Mouse (Mus musculus) forebrain, embryonic 15.5 days (tissue): ENCODE data around the gene 4930558C23Rik. TPM values are rescaled to one million over a fixed set of nuclear protein-coding genes. Genes with fewer than 3 reads are reported as not detected.
A peak's percentile ranks its signal among the peaks of the same experiment; 100 is the strongest.
"Not testable (repeated sequence)": the region's sequence is repeated elsewhere in the genome, so short reads cannot be mapped to it uniquely, and the experiment has no call there.

Source experiments
- ATAC-seq: fragments of 200-750 bp; cut with Nextera tagmentation; replicated peaks from 2 replicates; pipeline ENCODE4 v1.8.0; 2017; ENCODE audit warnings: mild to moderate bottlenecking, moderate TSS enrichment, moderate library complexity
- H3K27ac ChIP-seq: fragments of 300-500 bp; sonication (generic); replicated peaks from 2 replicates; pipeline ENCODE4 v1.5.1; 2015; ENCODE audit warnings: mild to moderate bottlenecking, inconsistent platforms
- H3K27me3 ChIP-seq: fragments of 300-500 bp; sonication (generic); 2 replicates; pipeline ENCODE4 v1.6.1; 2015; ENCODE audit warnings: inconsistent platforms
- H3K36me3 ChIP-seq: fragments of 300-500 bp; sonication (generic); 2 replicates; pipeline ENCODE4 v1.6.1; 2015; ENCODE audit warnings: mild to moderate bottlenecking, inconsistent platforms
- H3K4me1 ChIP-seq: fragments of 300-500 bp; sonication (generic); 2 replicates; pipeline ENCODE4 v1.6.1; 2015; ENCODE audit warnings: inconsistent platforms
- H3K4me2 ChIP-seq: fragments of 300-500 bp; sonication (generic); replicated peaks from 2 replicates; pipeline ENCODE4 v1.6.1; 2015; ENCODE audit warnings: mild to moderate bottlenecking, inconsistent platforms
- H3K4me3 ChIP-seq: fragments of 300-500 bp; sonication (generic); 2 replicates; pipeline ENCODE4 v1.5.1; 2015; ENCODE audit warnings: mild to moderate bottlenecking, inconsistent platforms
- H3K9ac ChIP-seq: fragments of 300-500 bp; sonication (generic); replicated peaks from 2 replicates; pipeline ENCODE4 v1.6.1; 2015; ENCODE audit warnings: mild to moderate bottlenecking, inconsistent platforms
- H3K9me3 ChIP-seq: fragments of 300-500 bp; sonication (generic); 2 replicates; pipeline ENCODE4 v1.6.1; 2016; ENCODE audit warnings: inconsistent platforms
- WGBS: fragments of 180-500 bp; shearing (Covaris S2); methylation state at CpG from one replicate; pipeline ENCODE4 v1.1.7; 2015; ENCODE audit warnings: mixed read lengths; 5-methylcytosine and 5-hydroxymethylcytosine counted together
- polyA plus RNA-seq: library from polyadenylated mRNA; unstranded; fragments of >200 nt; fragmentation: Nextera tagmentation; extraction: Ambion mirVana; gene quantifications from 2 replicates; pipeline ENCODE4 v1.2.1, GENCODE M21; 2015

4930558C23Rik gene
- polyA plus RNA-seq, 1 experiment from 2014 or later = not detected

GRCm38 (mm10) chr3:95360276-95360675 lies 42.4 kb downstream of the 4930558C23Rik start:
- ATAC-seq, H3K9ac ChIP-seq, H3K4me1 ChIP-seq, H3K27me3 ChIP-seq, H3K27ac ChIP-seq, H3K4me3 ChIP-seq, H3K4me2 ChIP-seq, H3K9me3 ChIP-seq, H3K36me3 ChIP-seq: not testable (repeated sequence)
- 87% methylated on average over 3 of the region's 3 CpGs for WGBS

- Histone ChIP-seq H3K4me1 (peaks cover 6% of the 10 kb centered on the region), H3K4me3 (no peak overlapping the region), H3K27ac (no peak overlapping the region), H3K36me3 (peaks cover 12% of the 10 kb centered on the region), H3K4me2 (no peak overlapping the region), H3K9me3 (no peaks in the 10 kb centered on the region), H3K9ac (no peak overlapping the region), H3K27me3 (no peaks in the 10 kb centered on the region)
- 90% methylated on average over 2 of the region's 2 CpGs for WGBS
- no peak for ATAC-seq
Measured at GRCm38 (mm10) chr3:95357746-95358145, 44.9 kb downstream of the 4930558C23Rik start.

GRCm38 (mm10) chr3:95356701-95357449 lies 45.8 kb downstream of the 4930558C23Rik start, which contains the start of gene Setdb1:
Gene Setdb1 (minus strand): TSS chr3:95357202.
- under 1% methylated on average over 31 of the region's 57 CpGs for WGBS
- peak within 1 kb of the TSS; percentile 63 for H3K27ac ChIP-seq
- H3K4me1 ChIP-seq, H3K27me3 ChIP-seq, H3K9me3 ChIP-seq: not testable (repeated sequence)
- H3K36me3 ChIP-seq = peaks cover 18% of the 10 kb centered on the region
- peak within 1 kb of the TSS; percentile 42 for H3K4me2 ChIP-seq
- peak within 1 kb of the TSS; percentile 48 for H3K4me3 ChIP-seq
- peak; percentile 97 for ATAC-seq
- H3K9ac ChIP-seq = peak within 1 kb of the TSS; percentile 52

- not testable (repeated sequence) for H3K27ac ChIP-seq, H3K9ac ChIP-seq, ATAC-seq, H3K4me1 ChIP-seq, H3K9me3 ChIP-seq, H3K27me3 ChIP-seq
- Histone ChIP-seq H3K4me2 (peak overlapping the region; percentile 42), H3K36me3 (peaks cover 23% of the 10 kb centered on the region), H3K4me3 (peak overlapping the region; percentile 48)
- 27% methylated on average over 10 of the region's 19 CpGs for WGBS
Measured at GRCm38 (mm10) chr3:95355911-95356544, 46.6 kb downstream of the 4930558C23Rik start.

- no peak overlapping the region for H3K27ac ChIP-seq
- H3K9me3 ChIP-seq = no peaks in the 10 kb centered on the region
- no peaks in the 10 kb centered on the region for H3K27me3 ChIP-seq
- H3K9ac ChIP-seq = no peak overlapping the region
- H3K4me3 ChIP-seq = no peak overlapping the region
- H3K4me1 ChIP-seq = no peaks in the 10 kb centered on the region
- H3K4me2 ChIP-seq = no peak overlapping the region
- ATAC-seq = no peak
- peaks cover 78% of the 10 kb centered on the region for H3K36me3 ChIP-seq
Measured at GRCm38 (mm10) chr3:95349491-95349890, 53.1 kb downstream of the 4930558C23Rik start.

- H3K27me3 ChIP-seq, H3K4me3 ChIP-seq, H3K4me1 ChIP-seq, H3K4me2 ChIP-seq, H3K9me3 ChIP-seq, ATAC-seq, H3K9ac ChIP-seq, H3K27ac ChIP-seq: not testable (repeated sequence)
- H3K36me3 ChIP-seq = peaks cover 77% of the 10 kb centered on the region
- 96% methylated on average over 5 of the region's 5 CpGs for WGBS
Measured at GRCm38 (mm10) chr3:95348343-95348742, 54.3 kb downstream of the 4930558C23Rik start.

- H3K27ac ChIP-seq = no peak overlapping the region
- no peak overlapping the region for H3K9ac ChIP-seq
- no peaks in the 10 kb centered on the region for H3K27me3 ChIP-seq
- H3K9me3 ChIP-seq = no peaks in the 10 kb centered on the region
- no peaks in the 10 kb centered on the region for H3K4me1 ChIP-seq
- no peak for ATAC-seq
- 94% methylated on average over 7 of the region's 7 CpGs for WGBS
- no peak overlapping the region for H3K4me2 ChIP-seq
- peaks cover 77% of the 10 kb centered on the region for H3K36me3 ChIP-seq
- H3K4me3 ChIP-seq = no peak overlapping the region
Measured at GRCm38 (mm10) chr3:95346454-95346853, 56.2 kb downstream of the 4930558C23Rik start.

- H3K27ac ChIP-seq = not testable (repeated sequence)
Measured at GRCm38 (mm10) chr3:95343356-95344000, 59.2 kb downstream of the 4930558C23Rik start.

GRCm38 (mm10) chr3:95338251-95338650 lies 64.4 kb downstream of the 4930558C23Rik start:
- Histone ChIP-seq H3K9ac (no peak overlapping the region), H3K4me2 (no peak overlapping the region), H3K27ac (no peak overlapping the region), H3K9me3 (no peaks in the 10 kb centered on the region), H3K27me3 (no peaks in the 10 kb centered on the region), H3K4me1 (no peaks in the 10 kb centered on the region), H3K36me3 (peaks cover 95% of the 10 kb centered on the region), H3K4me3 (no peak overlapping the region)
- no peak for ATAC-seq
- WGBS = 95% methylated on average over 4 of the region's 4 CpGs

More at GRCm38 (mm10) chr3:95343356-95344000, 59.2 kb downstream of the 4930558C23Rik start:
- H3K4me3 ChIP-seq, H3K4me2 ChIP-seq, H3K9ac ChIP-seq, H3K27me3 ChIP-seq, H3K9me3 ChIP-seq, ATAC-seq, H3K4me1 ChIP-seq: not testable (repeated sequence)
- WGBS = 96% methylated on average over 9 of the region's 9 CpGs
- peaks cover 86% of the 10 kb centered on the region for H3K36me3 ChIP-seq

GRCm38 (mm10) chr3:95337345-95337744 lies 65.3 kb downstream of the 4930558C23Rik start:
- no peak for ATAC-seq
- Histone ChIP-seq H3K27me3 (no peaks in the 10 kb centered on the region), H3K9ac (no peak overlapping the region), H3K36me3 (peaks cover 95% of the 10 kb centered on the region), H3K4me1 (no peaks in the 10 kb centered on the region), H3K27ac (no peak overlapping the region), H3K4me3 (no peak overlapping the region), H3K4me2 (no peak overlapping the region), H3K9me3 (no peaks in the 10 kb centered on the region)
- WGBS = 94% methylated on average over 4 of the region's 4 CpGs
